Mouse (Mus musculus): ENCODE measurements at regions not wholly inside any gene's neighbourhood (a gene's known extent, or its start where the extent isn't known, plus 50 kb on each side); places are given as distances from the start of the nearest gene placed in this dataset.
A peak's percentile ranks its signal among the peaks of the same experiment; 100 is the strongest.

DNA sequence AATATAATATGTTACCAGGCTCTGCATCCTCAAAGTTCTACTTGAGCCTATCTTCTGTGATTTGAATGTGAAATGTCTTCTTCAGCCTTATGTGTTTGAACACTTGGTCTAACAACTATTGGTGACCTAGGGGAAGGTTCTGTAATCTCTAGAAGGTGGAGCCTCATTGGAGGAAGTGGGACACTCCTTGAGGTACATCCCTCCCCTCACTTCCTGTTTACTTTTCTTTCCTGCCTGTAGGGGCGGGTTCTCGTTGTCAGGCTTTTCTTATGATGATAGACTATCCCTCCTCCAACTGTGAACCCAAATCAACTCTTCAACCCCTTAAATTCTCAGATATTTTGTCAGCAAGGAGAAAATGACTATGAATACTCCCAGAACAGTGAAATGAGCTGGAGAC, 448.8 kb upstream of the Nrp1 start:
- 67% methylated on average over 2 of the region's 2 CpGs for WGBS
- H3K9ac ChIP-seq (ENCODE audit: low read length): no peak overlapping the region

DNA sequence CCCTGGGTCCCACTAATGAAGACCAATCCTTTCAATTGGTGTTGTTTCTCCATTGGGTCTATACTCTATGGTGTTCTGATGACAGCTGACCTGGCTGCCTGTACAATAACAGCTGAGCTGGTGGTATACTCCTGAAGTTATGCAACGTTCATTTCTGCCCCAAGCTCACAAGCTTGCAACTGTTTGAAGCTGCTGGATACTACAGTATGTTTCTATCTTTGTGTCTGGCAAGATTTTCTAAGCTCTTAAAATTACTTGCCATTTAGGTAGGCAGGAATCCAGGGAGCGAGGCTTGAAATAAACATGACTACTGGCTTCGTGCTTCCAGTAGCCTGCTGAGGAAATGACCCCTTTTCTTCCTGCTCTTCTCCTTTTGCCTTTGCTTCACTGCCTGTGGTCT, 444.3 kb upstream of the Nrp1 start:
- no peaks in the 10 kb centered on the region for H3K9me3 ChIP-seq (ENCODE audit: control insufficient read depth, low read length)
- peaks cover 10 to 39% of the 10 kb centered on the region in 2 experiments for H3K4me1 ChIP-seq (ENCODE audit: control insufficient read depth in 2 of 2, insufficient read depth in 2 of 2, low read length in 2 of 2)
- 18% methylated on average over 3 of the region's 3 CpGs for WGBS
- H3K4me3 ChIP-seq (ENCODE audit: control insufficient read depth in 1 of 2, insufficient read depth in 1 of 2, low read depth in 1 of 2, low read length in 2 of 2): no peak overlapping the region
- H3K36me3 ChIP-seq (ENCODE audit: control insufficient read depth, insufficient read depth, low read length): no peaks in the 10 kb centered on the region
- H3K27me3 ChIP-seq (ENCODE audit: control insufficient read depth, insufficient read depth, low read length): no peaks in the 10 kb centered on the region
- no peak for ATAC-seq (ENCODE audit: insufficient number of reproducible peaks, insufficient read depth, low FRiP score, low read depth)
- no peak overlapping the region for H3K9ac ChIP-seq (ENCODE audit: low read length)
- peak overlapping the region; percentile 24 to 88 for H3K27ac ChIP-seq (replicated peaks in 1 of 2; ENCODE audit: control insufficient read depth in 1 of 2, insufficient read depth in 1 of 2, low read depth in 2 of 2, low read length in 2 of 2)
- H3K4me2 ChIP-seq (ENCODE audit: low read length): no peak overlapping the region

More for the DNA sequence above, 448.8 kb upstream of the Nrp1 start:
- H3K27ac ChIP-seq (replicated peaks in 1 of 2; ENCODE audit: control insufficient read depth in 1 of 2, insufficient read depth in 1 of 2, low read depth in 2 of 2, low read length in 2 of 2): no peak overlapping the region
- H3K36me3 ChIP-seq (ENCODE audit: control insufficient read depth, insufficient read depth, low read length): no peaks in the 10 kb centered on the region
- no peak overlapping the region for H3K4me3 ChIP-seq (ENCODE audit: control insufficient read depth in 1 of 2, insufficient read depth in 1 of 2, low read depth in 1 of 2, low read length in 2 of 2)
- H3K9me3 ChIP-seq (ENCODE audit: control insufficient read depth, low read length): no peaks in the 10 kb centered on the region
- ATAC-seq (ENCODE audit: insufficient number of reproducible peaks, insufficient read depth, low FRiP score, low read depth): no peak
- H3K4me2 ChIP-seq (ENCODE audit: low read length): no peak overlapping the region
- H3K4me1 ChIP-seq (ENCODE audit: control insufficient read depth in 2 of 2, insufficient read depth in 2 of 2, low read length in 2 of 2): peaks cover under 1 to 13% of the 10 kb centered on the region in 2 experiments
- H3K27me3 ChIP-seq (ENCODE audit: control insufficient read depth, insufficient read depth, low read length): no peaks in the 10 kb centered on the region

DNA sequence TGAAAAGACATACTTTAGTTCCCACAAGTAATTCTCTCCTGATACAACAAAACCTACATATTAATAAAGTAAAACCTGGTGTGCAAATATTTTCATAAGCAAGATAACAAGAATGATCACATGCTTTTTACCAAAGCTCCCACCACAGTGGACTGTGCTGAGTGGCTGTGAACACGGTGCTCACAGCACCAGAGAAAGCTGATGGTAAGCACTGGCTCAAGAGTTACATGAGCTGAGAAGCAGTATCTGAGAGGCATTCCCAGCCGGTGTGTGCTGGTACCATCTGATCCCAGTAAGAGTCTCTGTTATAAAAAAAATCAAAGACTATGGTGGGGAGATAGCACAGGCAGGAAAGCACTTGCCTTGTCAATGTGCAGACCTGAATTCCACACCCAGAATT, 443.5 kb upstream of the Nrp1 start:
- H3K4me3 ChIP-seq (ENCODE audit: control insufficient read depth in 1 of 2, insufficient read depth in 1 of 2, low read depth in 1 of 2, low read length in 2 of 2): no peak overlapping the region
- no peaks in the 10 kb centered on the region for H3K9me3 ChIP-seq (ENCODE audit: control insufficient read depth, low read length)
- H3K4me1 ChIP-seq (ENCODE audit: control insufficient read depth in 2 of 2, insufficient read depth in 2 of 2, low read length in 2 of 2): peaks cover 10 to 39% of the 10 kb centered on the region in 2 experiments
- ATAC-seq (ENCODE audit: insufficient number of reproducible peaks, insufficient read depth, low FRiP score, low read depth): peak; percentile 39; the same call in 1 of the 2 replicates
- no peaks in the 10 kb centered on the region for H3K27me3 ChIP-seq (ENCODE audit: control insufficient read depth, insufficient read depth, low read length)
- H3K27ac ChIP-seq (replicated peaks in 1 of 2; ENCODE audit: control insufficient read depth in 1 of 2, insufficient read depth in 1 of 2, low read depth in 2 of 2, low read length in 2 of 2): peak overlapping the region; percentile 88 to 90
- no peak overlapping the region for H3K9ac ChIP-seq (ENCODE audit: low read length)
- no peaks in the 10 kb centered on the region for H3K36me3 ChIP-seq (ENCODE audit: control insufficient read depth, insufficient read depth, low read length)
- 10% methylated on average over 2 of the region's 2 CpGs for WGBS
- H3K4me2 ChIP-seq (ENCODE audit: low read length): peak overlapping the region; percentile 19; the same call in 1 of the 2 replicates

DNA sequence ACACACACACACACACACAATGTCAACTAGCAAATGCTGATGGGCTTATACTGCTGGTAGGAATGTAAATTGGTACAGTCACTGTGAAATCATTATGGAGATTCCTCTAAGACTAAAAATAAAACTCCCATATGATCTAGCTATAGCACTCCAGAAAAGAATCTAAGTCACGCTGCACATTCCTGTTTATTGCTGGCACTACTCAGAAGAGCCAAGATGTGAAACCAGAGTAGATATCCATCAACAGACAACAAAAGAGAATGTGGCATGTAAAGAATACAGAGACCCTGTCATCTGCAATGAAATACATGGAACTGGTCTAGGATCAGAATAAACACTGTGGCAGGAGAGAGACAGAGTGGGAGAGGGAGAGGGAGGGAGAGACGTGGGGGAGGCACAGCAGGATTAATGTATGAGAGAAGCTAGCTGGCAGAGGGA, 442.8 kb upstream of the Nrp1 start:
- Histone ChIP-seq H3K4me3 (ENCODE audit: control insufficient read depth in 1 of 2, insufficient read depth in 1 of 2, low read depth in 1 of 2, low read length in 2 of 2) (no peak overlapping the region), H3K27me3 (ENCODE audit: control insufficient read depth, insufficient read depth, low read length) (no peaks in the 10 kb centered on the region), H3K4me2 (ENCODE audit: low read length) (peak overlapping the region; percentile 19; the same call in 1 of the 2 replicates), H3K36me3 (ENCODE audit: control insufficient read depth, insufficient read depth, low read length) (no peaks in the 10 kb centered on the region), H3K4me1 (ENCODE audit: control insufficient read depth in 2 of 2, insufficient read depth in 2 of 2, low read length in 2 of 2) (peaks cover 10 to 39% of the 10 kb centered on the region in 2 experiments), H3K9me3 (ENCODE audit: control insufficient read depth, low read length) (no peaks in the 10 kb centered on the region), H3K9ac (ENCODE audit: low read length) (no peak overlapping the region), H3K27ac (replicated peaks in 1 of 2; ENCODE audit: control insufficient read depth in 1 of 2, insufficient read depth in 1 of 2, low read depth in 2 of 2, low read length in 2 of 2) (peak overlapping the region; percentile 88 to 90)
- peak; percentile 31; the same call in 1 of the 2 replicates for ATAC-seq (ENCODE audit: insufficient number of reproducible peaks, insufficient read depth, low FRiP score, low read depth)
- WGBS: 11% methylated on average over 2 of the region's 2 CpGs

DNA sequence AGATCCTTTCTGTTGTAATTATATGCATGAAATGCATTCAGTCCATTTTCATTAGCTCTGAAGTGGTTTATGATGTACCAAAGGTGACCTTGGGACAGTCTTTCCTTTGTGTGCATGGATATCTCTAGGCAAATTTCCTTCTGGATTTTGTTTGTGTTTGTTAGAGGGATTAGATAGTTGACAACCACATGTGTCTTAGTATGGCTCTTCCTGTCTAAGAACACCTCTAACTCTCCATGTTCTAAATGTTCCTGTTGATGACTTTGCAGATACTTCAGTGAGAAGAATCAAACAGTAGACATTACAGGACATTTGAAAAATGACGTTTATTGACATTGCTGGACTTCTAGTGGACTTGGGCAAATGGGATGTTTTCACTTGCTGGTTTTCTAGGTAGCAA, 436.5 kb upstream of the Nrp1 start:
- H3K4me1 ChIP-seq (ENCODE audit: control insufficient read depth in 2 of 2, insufficient read depth in 2 of 2, low read length in 2 of 2): peaks cover 0 to 3% of the 10 kb centered on the region in 2 experiments; a peak in 1 of 4 replicates
- no peaks in the 10 kb centered on the region for H3K36me3 ChIP-seq (ENCODE audit: control insufficient read depth, insufficient read depth, low read length)
- no peak overlapping the region for H3K27ac ChIP-seq (replicated peaks in 1 of 2; ENCODE audit: control insufficient read depth in 1 of 2, insufficient read depth in 1 of 2, low read depth in 2 of 2, low read length in 2 of 2)
- no peak for ATAC-seq (ENCODE audit: insufficient number of reproducible peaks, insufficient read depth, low FRiP score, low read depth)
- no peak overlapping the region for H3K4me3 ChIP-seq (ENCODE audit: control insufficient read depth in 1 of 2, insufficient read depth in 1 of 2, low read depth in 1 of 2, low read length in 2 of 2)
- H3K27me3 ChIP-seq (ENCODE audit: control insufficient read depth, insufficient read depth, low read length): no peaks in the 10 kb centered on the region
- H3K9me3 ChIP-seq (ENCODE audit: control insufficient read depth, low read length): no peaks in the 10 kb centered on the region
- 94% methylated on average over 1 of the region's 1 CpGs for WGBS
- no peak overlapping the region for H3K4me2 ChIP-seq (ENCODE audit: low read length)
- H3K9ac ChIP-seq (ENCODE audit: low read length): no peak overlapping the region

DNA sequence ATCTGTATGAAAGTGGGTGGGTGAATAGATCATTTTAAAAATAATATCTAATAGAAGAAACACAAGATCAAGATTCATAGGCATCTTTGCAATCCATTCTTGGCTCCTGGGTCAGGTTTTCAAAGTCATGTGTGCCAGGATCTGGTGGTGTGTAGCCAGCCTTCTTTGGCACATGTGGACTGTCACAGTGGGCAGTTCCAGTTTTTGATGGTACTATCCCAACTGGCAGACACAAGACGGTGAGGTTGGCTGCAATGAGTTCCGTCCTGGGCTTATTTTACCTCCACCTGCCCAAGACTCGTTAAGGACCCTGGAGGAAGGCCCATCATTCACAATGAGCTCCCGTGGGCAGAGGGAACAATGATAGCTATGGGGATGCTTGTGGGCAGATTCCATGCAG, 435.1 kb upstream of the Nrp1 start:
- no peak for ATAC-seq (ENCODE audit: insufficient number of reproducible peaks, insufficient read depth, low FRiP score, low read depth)
- H3K36me3 ChIP-seq (ENCODE audit: control insufficient read depth, insufficient read depth, low read length): no peaks in the 10 kb centered on the region
- no peak overlapping the region for H3K27ac ChIP-seq (replicated peaks in 1 of 2; ENCODE audit: control insufficient read depth in 1 of 2, insufficient read depth in 1 of 2, low read depth in 2 of 2, low read length in 2 of 2)
- H3K27me3 ChIP-seq (ENCODE audit: control insufficient read depth, insufficient read depth, low read length): no peaks in the 10 kb centered on the region
- H3K9ac ChIP-seq (ENCODE audit: low read length): no peak overlapping the region
- H3K4me2 ChIP-seq (ENCODE audit: low read length): no peak overlapping the region
- H3K4me3 ChIP-seq (ENCODE audit: control insufficient read depth in 1 of 2, insufficient read depth in 1 of 2, low read depth in 1 of 2, low read length in 2 of 2): no peak overlapping the region
- H3K9me3 ChIP-seq (ENCODE audit: control insufficient read depth, low read length): no peaks in the 10 kb centered on the region
- no peaks in the 10 kb centered on the region for H3K4me1 ChIP-seq (ENCODE audit: control insufficient read depth in 2 of 2, insufficient read depth in 2 of 2, low read length in 2 of 2)
- 79% methylated on average over 4 of the region's 4 CpGs for WGBS

DNA sequence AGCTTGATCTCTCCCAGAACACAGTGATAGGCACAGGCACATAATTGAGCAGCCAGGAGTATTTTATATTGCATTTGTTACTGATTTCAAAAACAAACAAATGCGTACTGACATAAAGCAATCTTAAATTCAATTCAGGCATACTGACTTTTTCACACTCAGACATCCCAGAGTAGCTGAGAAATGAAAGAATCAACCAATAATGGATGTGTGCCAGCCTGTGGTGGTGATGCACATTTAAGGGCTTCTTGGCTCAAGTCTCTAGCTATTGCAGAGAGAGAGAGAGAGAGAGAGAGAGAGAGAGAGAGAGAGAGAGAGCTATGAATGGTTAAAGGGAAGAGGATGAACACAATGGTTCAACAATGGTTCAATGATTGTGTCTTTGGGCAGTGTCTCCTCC, 426.1 kb upstream of the Nrp1 start:
- Histone ChIP-seq H3K9ac (ENCODE audit: low read length) (no peak overlapping the region), H3K27ac (replicated peaks in 1 of 2; ENCODE audit: control insufficient read depth in 1 of 2, insufficient read depth in 1 of 2, low read depth in 2 of 2, low read length in 2 of 2) (no peak overlapping the region), H3K4me2 (ENCODE audit: low read length) (no peak overlapping the region), H3K27me3 (ENCODE audit: control insufficient read depth, insufficient read depth, low read length) (no peaks in the 10 kb centered on the region), H3K36me3 (ENCODE audit: control insufficient read depth, insufficient read depth, low read length) (no peaks in the 10 kb centered on the region), H3K4me1 (ENCODE audit: control insufficient read depth in 2 of 2, insufficient read depth in 2 of 2, low read length in 2 of 2) (no peaks in the 10 kb centered on the region), H3K9me3 (ENCODE audit: control insufficient read depth, low read length) (no peaks in the 10 kb centered on the region), H3K4me3 (ENCODE audit: control insufficient read depth in 1 of 2, insufficient read depth in 1 of 2, low read depth in 1 of 2, low read length in 2 of 2) (no peak overlapping the region)
- 85% methylated on average over 1 of the region's 1 CpGs for WGBS
- ATAC-seq (ENCODE audit: insufficient number of reproducible peaks, insufficient read depth, low FRiP score, low read depth): no peak

DNA sequence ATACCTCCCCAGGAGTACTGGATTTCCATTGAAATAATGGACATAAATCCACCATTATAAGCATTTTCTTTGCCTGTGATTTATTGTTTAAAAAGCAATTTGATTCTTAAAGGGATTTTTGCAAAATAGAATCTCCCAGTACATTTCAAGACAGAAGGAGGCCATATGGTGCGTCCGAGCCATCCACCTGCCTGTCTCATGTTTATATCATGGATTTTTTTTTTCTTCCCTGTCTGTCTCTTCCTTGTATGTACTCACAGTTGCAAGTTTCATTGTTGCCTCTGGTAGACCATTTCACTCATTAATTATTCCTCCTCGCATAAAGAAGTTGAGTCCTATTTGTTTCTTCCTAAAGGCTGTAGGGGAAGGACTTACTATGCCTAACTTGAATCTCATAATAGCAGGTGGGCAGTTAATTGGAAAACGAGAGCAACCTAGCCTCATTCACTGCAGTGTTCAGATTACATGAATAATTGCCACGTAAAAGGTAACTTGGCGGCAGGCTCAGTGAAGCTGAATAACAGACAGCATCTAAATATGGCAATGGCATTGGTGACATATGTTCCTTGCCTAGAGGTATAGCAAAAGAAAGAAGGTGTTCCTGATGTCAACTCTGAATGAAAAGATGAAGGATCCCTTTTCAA, 421.5 kb upstream of the Nrp1 start:
- H3K9me3 ChIP-seq (ENCODE audit: control insufficient read depth, low read length): no peaks in the 10 kb centered on the region
- H3K9ac ChIP-seq (ENCODE audit: low read length): no peak overlapping the region
- H3K4me3 ChIP-seq (ENCODE audit: control insufficient read depth in 1 of 2, insufficient read depth in 1 of 2, low read depth in 1 of 2, low read length in 2 of 2): no peak overlapping the region
- H3K4me2 ChIP-seq (ENCODE audit: low read length): no peak overlapping the region
- H3K4me1 ChIP-seq (ENCODE audit: control insufficient read depth in 2 of 2, insufficient read depth in 2 of 2, low read length in 2 of 2): no peaks in the 10 kb centered on the region
- no peaks in the 10 kb centered on the region for H3K36me3 ChIP-seq (ENCODE audit: control insufficient read depth, insufficient read depth, low read length)
- ATAC-seq (ENCODE audit: insufficient number of reproducible peaks, insufficient read depth, low FRiP score, low read depth): no peak
- H3K27ac ChIP-seq (replicated peaks in 1 of 2; ENCODE audit: control insufficient read depth in 1 of 2, insufficient read depth in 1 of 2, low read depth in 2 of 2, low read length in 2 of 2): no peak overlapping the region
- no peaks in the 10 kb centered on the region for H3K27me3 ChIP-seq (ENCODE audit: control insufficient read depth, insufficient read depth, low read length)
- WGBS: 89% methylated on average over 6 of the region's 6 CpGs
